ENCODE assay signal across 13 mouse cellular contexts in the genomic region with DNA sequence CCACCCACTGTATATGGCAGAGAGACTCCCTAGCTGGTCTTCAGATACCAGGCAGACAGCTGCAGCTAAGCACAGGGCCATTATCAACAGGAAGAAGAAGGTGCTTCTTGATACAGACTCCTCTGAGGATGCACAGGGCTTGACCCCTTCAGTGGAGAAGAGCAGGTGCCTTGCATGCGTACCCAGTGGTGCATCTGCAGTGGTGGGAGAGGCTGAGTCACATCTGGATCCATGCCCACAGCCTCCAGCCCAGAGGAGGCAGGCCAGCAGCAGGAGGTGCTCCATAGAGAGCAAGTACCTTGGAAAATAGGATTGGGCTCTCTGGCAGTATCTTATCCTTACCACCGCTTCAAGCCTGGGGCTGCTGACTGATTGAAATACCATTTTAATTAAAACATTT.
"Had no signal": no experiment of that assay in that cellular context is flagged by ENCODE, and none has a peak within 500 bp of the region (broad histone marks: within the 10 kb centered on the region; RNA-seq: fewer than 3 reads in every experiment).

No protein-coding gene starts in this region.

- H3K27ac ChIP-seq: limb, embryonic 12.5 days; liver, embryonic 15.5 days; midbrain, embryonic 12.5 days; neural tube, embryonic 13.5 days had no signal

- H3K36me3 ChIP-seq: limb, embryonic 12.5 days; liver, embryonic 15.5 days; midbrain, embryonic 12.5 days; neural tube, embryonic 13.5 days had no signal

- H3K4me1 ChIP-seq: limb, embryonic 12.5 days; liver, embryonic 15.5 days; midbrain, embryonic 12.5 days; neural tube, embryonic 13.5 days had no signal

- H3K27me3 ChIP-seq: limb, embryonic 12.5 days; liver, embryonic 15.5 days; midbrain, embryonic 12.5 days; neural tube, embryonic 13.5 days had no signal

- ATAC-seq: midbrain, embryonic 16.5 days had no signal

- DNase-seq: kidney, adult 8-10 months; kidney, postnatal 25 days; liver; lung, embryonic 14.5 days; lung, postnatal 10 days; lung, postnatal 4 days; right cerebral cortex, postnatal 14 days; thymus, postnatal 36 days had no signal

- H3K9me3 ChIP-seq: limb, embryonic 12.5 days; liver, embryonic 15.5 days; midbrain, embryonic 12.5 days; neural tube, embryonic 13.5 days had no signal

- H3K4me3 ChIP-seq: limb, embryonic 12.5 days; liver, embryonic 15.5 days; midbrain, embryonic 12.5 days; neural tube, embryonic 13.5 days had no signal

- H3K4me2 ChIP-seq: limb, embryonic 12.5 days; liver, embryonic 15.5 days; lung, embryonic 14.5 days; midbrain, embryonic 12.5 days; neural tube, embryonic 13.5 days had no signal

- H3K9ac ChIP-seq: limb, embryonic 12.5 days; liver, embryonic 15.5 days; lung, embryonic 14.5 days; midbrain, embryonic 12.5 days; neural tube, embryonic 13.5 days had no signal
